Mouse (Mus musculus) adipose tissue, adult 10 weeks (tissue): ENCODE data around the gene Mien1. TPM values are rescaled to one million over a fixed set of nuclear protein-coding genes. Genes with fewer than 3 reads are reported as not detected.

Experiments used
- polyA plus RNA-seq: library from polyadenylated mRNA; stranded (reverse); fragments of 350-450 nt; fragmentation: Illumina TruSeq; extraction: RNeasy Lipid Tissue Mini Kit (QIAGEN cat#74804); gene quantifications from one replicate; pipeline ENCODE4 v1.2.3, GENCODE M21; 2014; ENCODE audit warnings: low read depth, low replicate concordance

The Mien1 gene
- 279 TPM for polyA plus RNA-seq

DNA sequence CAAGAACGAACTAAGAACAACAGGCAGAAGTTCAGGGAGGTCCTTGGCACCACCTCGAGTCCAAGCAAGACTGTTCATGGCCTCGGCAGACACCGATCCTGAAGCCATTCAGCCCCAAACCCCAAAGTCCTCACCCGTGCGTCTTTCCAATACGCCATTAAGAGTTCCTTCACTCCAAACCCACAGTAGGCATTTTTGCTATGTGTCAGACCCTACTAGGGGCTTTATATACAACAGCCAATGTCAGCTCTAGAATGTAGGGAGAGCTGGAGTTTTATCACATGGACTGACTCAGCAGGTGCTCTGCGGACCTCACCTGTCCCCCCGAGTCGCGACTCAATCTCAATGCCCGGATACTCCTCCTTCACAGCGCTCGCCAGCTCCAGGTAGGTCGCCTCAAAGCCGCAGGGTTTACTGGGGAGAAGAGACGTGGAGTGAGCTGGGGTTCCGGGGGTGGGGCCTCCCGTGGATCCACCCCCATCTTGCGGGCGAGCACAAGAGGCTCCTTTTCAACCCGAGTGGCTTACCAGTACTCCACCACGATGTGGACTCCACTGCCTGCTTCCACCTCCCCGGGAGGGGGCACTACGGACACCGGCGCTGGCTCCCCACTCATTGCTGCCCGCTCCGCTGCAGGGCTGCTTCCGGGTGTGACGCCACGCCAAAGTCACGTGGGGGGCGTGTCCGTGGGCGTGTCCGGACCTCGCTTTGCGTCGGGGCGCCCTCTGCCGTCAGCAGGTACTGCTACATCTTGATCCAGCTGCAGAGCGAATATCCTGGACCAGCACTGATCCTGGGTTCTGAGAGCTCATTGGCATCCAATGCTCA, at the start of gene Mien1:
Gene Mien1, minus strand, starts transcription at position 661 of the 828 bp plus-strand sequence.

DNA sequence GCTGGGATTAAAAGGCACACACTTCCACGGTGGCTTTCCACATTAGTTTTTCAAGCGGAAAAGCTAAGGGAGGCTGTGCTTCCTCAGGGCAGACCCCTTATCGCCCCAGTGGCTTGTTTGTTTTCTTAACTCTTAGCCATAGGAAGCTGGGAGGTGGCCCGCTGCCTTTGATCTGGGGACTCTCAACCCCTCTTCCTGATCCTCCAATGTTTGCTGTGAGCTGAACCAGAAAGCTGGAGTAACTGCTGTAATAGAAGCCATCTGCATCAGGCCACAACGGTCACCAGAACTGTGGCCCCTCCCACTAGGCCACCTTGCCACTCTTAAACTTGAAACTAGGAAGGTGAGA, 7.4 kb upstream of the Mien1 start, which contains the start of gene Grb7:
Gene Grb7, plus strand, starts transcription at position 182 of the 349 bp plus-strand sequence.

DNA sequence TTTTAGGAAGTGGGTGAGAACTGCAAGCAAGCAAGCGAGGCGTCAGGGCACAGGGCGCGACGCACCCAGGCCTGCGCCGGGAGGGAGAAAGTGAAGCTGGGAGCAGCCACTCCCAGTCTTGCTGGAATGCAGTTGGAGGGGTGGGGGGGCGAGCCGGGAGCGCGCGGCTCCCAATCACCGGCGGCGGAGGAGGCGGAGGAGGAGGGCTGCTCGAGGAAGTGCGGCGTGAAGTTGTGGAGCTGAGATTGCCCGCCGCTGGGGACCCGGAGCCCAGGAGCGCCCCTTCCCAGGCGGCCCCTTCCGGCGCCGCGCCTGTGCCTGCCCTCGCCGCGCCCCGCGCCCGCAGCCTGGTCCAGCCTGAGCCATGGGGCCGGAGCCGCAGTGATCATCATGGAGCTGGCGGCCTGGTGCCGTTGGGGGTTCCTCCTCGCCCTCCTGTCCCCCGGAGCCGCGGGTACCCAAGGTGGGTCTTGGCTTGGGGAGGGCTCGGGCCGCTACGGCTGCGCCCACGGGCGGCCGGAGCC, 26.5 kb downstream of the Mien1 start, which contains the start of gene Erbb2:
Gene Erbb2, plus strand, starts transcription at position 198 of the 524 bp plus-strand sequence.

DNA sequence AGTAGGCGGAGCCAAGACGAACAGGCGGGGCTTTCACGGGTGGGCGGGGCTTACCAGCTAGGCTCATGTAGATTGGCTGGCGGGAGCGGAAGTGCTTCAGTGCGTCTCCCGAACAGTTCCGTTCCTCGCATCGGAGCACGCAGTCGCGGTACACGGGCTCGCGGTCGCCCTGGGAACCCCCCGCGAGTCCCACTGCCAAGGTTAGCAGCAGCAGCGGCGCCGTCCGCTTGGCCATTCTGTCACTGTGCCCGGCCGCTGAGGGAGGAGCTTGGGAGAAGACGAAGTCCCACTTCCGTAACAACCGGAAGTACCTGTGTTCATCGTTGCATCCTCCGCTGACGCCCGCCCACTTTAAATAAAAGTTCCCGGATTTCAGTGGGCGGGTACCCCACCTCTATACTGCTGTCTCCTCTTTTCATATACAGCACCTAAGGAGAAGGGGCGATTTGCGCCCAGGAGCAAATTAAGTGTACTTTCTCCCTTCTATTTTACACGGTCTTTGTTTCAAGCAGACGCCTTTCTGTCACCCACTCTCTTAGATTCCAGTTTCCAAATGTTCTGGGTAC, 38.5 kb downstream of the Mien1 start, which contains the start of gene Pgap3:
Gene Pgap3, minus strand, starts transcription at position 330 of the 566 bp plus-strand sequence.

Other genes with a start within 250 kb of the Mien1 start
- 14.9 TPM for gene Med1, start 245.7 kb downstream of the Mien1 start, polyA plus RNA-seq
- 16.7 TPM for gene Cdk12, start 235.9 kb downstream of the Mien1 start, polyA plus RNA-seq
- not detected for gene Neurod2, start 109.3 kb downstream of the Mien1 start, polyA plus RNA-seq
- 20.1 TPM for gene Ppp1r1b, start 90.6 kb downstream of the Mien1 start, polyA plus RNA-seq
- 35.1 TPM for gene Stard3, start 80.6 kb downstream of the Mien1 start, polyA plus RNA-seq
- 0.69 TPM for gene Tcap, start 55.2 kb downstream of the Mien1 start, polyA plus RNA-seq
- gene Pnmt, start 52.5 kb downstream of the Mien1 start, polyA plus RNA-seq: 10.5 TPM
- 12.5 TPM for gene Pgap3, start 38.5 kb downstream of the Mien1 start, polyA plus RNA-seq
- 22.0 TPM for gene Erbb2, start 26.5 kb downstream of the Mien1 start, polyA plus RNA-seq
- gene Grb7, start 7.4 kb upstream of the Mien1 start, polyA plus RNA-seq: 34.5 TPM
- 1.2 TPM for gene Ikzf3, start 107.0 kb upstream of the Mien1 start, polyA plus RNA-seq
- 6.9 TPM for gene Zpbp2, start 112.1 kb upstream of the Mien1 start, polyA plus RNA-seq
- 125 TPM for gene Ormdl3, start 148.4 kb upstream of the Mien1 start, polyA plus RNA-seq
- gene Lrrc3c, start 159.3 kb upstream of the Mien1 start, polyA plus RNA-seq: not detected
- not detected for gene Gm12355, start 186.7 kb upstream of the Mien1 start, polyA plus RNA-seq
- not detected for gene Gsdma3, start 187.4 kb upstream of the Mien1 start, polyA plus RNA-seq
- gene Gsdma2, start 207.8 kb upstream of the Mien1 start, polyA plus RNA-seq: not detected
- gene Gsdma, start 225.4 kb upstream of the Mien1 start, polyA plus RNA-seq: 0.31 TPM
- 87.4 TPM for gene Psmd3, start 243.6 kb upstream of the Mien1 start, polyA plus RNA-seq